Mouse (Mus musculus): ENCODE results near the gene Pbx4. TPM values are rescaled to one million over a fixed set of nuclear protein-coding genes. Genes with fewer than 3 reads are reported as not detected.

Gene Pbx4
- total RNA-seq, 1 experiment from 2014 or later: 15.3 TPM

DNA sequence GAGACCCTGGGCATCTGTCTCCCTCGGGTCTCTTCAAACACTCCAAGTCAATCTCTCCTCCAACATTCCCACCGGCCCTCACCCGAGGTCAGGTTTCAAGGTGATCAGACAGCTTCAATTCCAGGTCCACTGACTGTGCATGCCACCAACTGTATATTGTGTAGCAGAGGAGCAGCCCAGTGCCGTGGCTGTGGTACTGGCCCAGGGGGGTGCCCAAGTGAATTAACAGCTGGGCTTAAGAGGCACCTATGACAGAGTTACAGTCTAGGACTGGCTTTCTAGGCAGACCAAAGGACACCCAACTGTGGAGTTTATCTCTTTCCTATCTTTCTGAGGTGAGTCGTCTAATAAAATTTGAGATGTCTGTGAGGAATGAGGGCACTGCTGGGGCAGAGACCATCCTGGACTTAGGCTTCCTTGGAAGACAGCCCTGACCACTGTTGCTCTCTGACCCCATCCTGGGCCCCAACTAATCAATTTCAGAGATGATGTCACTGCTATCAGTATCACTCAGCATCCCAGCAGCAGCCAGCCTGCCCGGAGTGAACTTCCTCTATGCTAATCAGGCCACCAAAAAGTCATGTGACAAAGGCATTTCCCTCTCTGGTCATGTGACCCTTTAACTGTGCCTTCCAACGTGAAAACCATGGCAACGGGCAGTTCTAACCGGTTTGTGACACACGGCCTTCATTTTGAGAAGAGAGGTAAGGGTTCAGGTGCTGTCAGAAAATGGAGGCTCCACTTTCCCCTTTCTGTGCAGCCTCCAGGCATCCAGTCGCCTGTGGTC lies 87.8 kb downstream of the Pbx4 start:
- peak; percentile 59 for ATAC-seq (replicated peaks; ENCODE audit: low read depth, poor library complexity, severe bottlenecking)

DNA sequence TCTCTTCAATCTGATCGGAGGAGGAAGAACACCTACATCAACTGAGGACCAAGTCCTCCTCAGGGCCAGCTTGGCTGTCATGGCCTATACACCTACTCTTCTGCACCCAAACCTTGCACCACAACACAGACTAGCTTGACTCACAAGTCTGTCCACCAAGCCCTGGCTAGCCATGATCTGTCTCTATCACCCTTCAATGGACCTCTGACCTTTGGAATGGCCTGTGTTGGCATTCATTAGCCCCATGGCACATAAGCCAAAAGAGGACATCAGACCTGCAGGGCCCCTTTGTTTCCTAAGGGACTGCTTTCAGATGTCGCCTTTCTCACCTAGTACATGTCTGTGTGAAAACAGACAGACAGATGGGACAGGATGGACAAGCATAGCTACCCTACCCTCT lies 88.8 kb downstream of the Pbx4 start:
- ATAC-seq (replicated peaks; ENCODE audit: low read depth, poor library complexity, severe bottlenecking): no peak

Other genes with a start within 250 kb of the Pbx4 start
- gene Zfp868, start 206.9 kb upstream of the Pbx4 start, total RNA-seq (2017): 13.1 and 28.9 TPM in 2 replicates
- gene Zfp964, start 178.0 kb upstream of the Pbx4 start, total RNA-seq (2017): 0.59 and 0.87 TPM in 2 replicates
- gene Zfp869, start 121.8 kb upstream of the Pbx4 start, total RNA-seq (2017): 31.2 and 36.5 TPM in 2 replicates
- gene Zfp963, start 82.5 kb upstream of the Pbx4 start, total RNA-seq (2017): 1.9 and 4.8 TPM in 2 replicates
- gene Gm20422, start 57.6 kb upstream of the Pbx4 start, total RNA-seq (2017): not detected in 2 replicates
- 12.9 and 19.5 TPM in 2 replicates for gene Atp13a1, start 41.3 kb upstream of the Pbx4 start, total RNA-seq (2017)
- gene Zfp866, start 41.3 kb upstream of the Pbx4 start, total RNA-seq (2017): 23.3 and 32.0 TPM in 2 replicates
- gene Gmip, start 23.8 kb upstream of the Pbx4 start, total RNA-seq (2017): 26.0 and 27.0 TPM in 2 replicates
- gene Lpar2, start 10.1 kb upstream of the Pbx4 start, total RNA-seq (2017): 1.4 and 1.5 TPM in 2 replicates
- not detected in 2 replicates for gene Cilp2, start 55.2 kb downstream of the Pbx4 start, total RNA-seq (2017)
- gene Tssk6, start 69.7 kb downstream of the Pbx4 start, total RNA-seq (2017): 1.2 TPM in 1 of 2 replicates, not detected in the other
- gene Ndufa13, start 70.1 kb downstream of the Pbx4 start, total RNA-seq (2017): 82.1 and 100 TPM in 2 replicates
- gene Yjefn3, start 70.2 kb downstream of the Pbx4 start, total RNA-seq (2017): not detected in 2 replicates
- gene Gatad2a, start 163.9 kb downstream of the Pbx4 start, total RNA-seq (2017): 86.7 and 90.0 TPM in 2 replicates
- 30.5 and 31.4 TPM in 2 replicates for gene Mau2, start 210.2 kb downstream of the Pbx4 start, total RNA-seq (2017)
- 27.7 and 31.5 TPM in 2 replicates for gene Sugp1, start 210.3 kb downstream of the Pbx4 start, total RNA-seq (2017)
- not detected in 2 replicates for gene Tm6sf2, start 240.4 kb downstream of the Pbx4 start, total RNA-seq (2017)